Mouse (Mus musculus) midbrain, embryonic 13.5 days (tissue): ENCODE results near the gene Bco1. TPM values are rescaled to one million over a fixed set of nuclear protein-coding genes. Genes with fewer than 3 reads are reported as not detected.

ENCODE experiments used
- ATAC-seq: fragments of 200-750 bp; cut with Nextera tagmentation; 2 replicates; pipeline ENCODE4 v1.8.0; 2017; ENCODE audit warnings: mild to moderate bottlenecking, moderate TSS enrichment, moderate library complexity
- H3K27ac ChIP-seq: fragments of 300-500 bp; sonication (generic); 2 replicates; pipeline ENCODE4 v1.5.1; 2015; ENCODE audit warnings: inconsistent platforms, mild to moderate bottlenecking, moderate library complexity
- H3K27me3 ChIP-seq: fragments of 300-500 bp; sonication (generic); 2 replicates; pipeline ENCODE4 v1.6.1; 2015; ENCODE audit warnings: mild to moderate bottlenecking, inconsistent platforms
- H3K36me3 ChIP-seq: fragments of 300-500 bp; sonication (generic); 2 replicates; pipeline ENCODE4 v1.6.1; 2015; ENCODE audit warnings: mild to moderate bottlenecking, inconsistent platforms
- H3K4me1 ChIP-seq: fragments of 300-500 bp; sonication (generic); replicated peaks from 2 replicates; pipeline ENCODE4 v1.6.1; 2015; ENCODE audit warnings: inconsistent platforms
- H3K4me2 ChIP-seq: fragments of 300-500 bp; sonication (generic); replicated peaks from 2 replicates; pipeline ENCODE4 v1.6.1; 2015; ENCODE audit warnings: moderate library complexity, mild to moderate bottlenecking, inconsistent platforms
- H3K4me3 ChIP-seq: fragments of 300-500 bp; sonication (generic); replicated peaks from 2 replicates; pipeline ENCODE4 v1.5.1; 2015; ENCODE audit warnings: mild to moderate bottlenecking, inconsistent platforms
- H3K9ac ChIP-seq: fragments of 300-500 bp; sonication (generic); replicated peaks from 2 replicates; pipeline ENCODE4 v1.6.1; 2015; ENCODE audit warnings: mild to moderate bottlenecking, inconsistent platforms
- H3K9me3 ChIP-seq: fragments of 300-500 bp; sonication (generic); 2 replicates; pipeline ENCODE4 v1.6.1; 2016; ENCODE audit warnings: mild to moderate bottlenecking, inconsistent platforms
- WGBS: fragments of 180-500 bp; shearing (Covaris S2); methylation state at CpG from one replicate; pipeline ENCODE4 v1.1.7; 2015; 5-methylcytosine and 5-hydroxymethylcytosine counted together
- polyA plus RNA-seq: library from polyadenylated mRNA; unstranded; fragments of >200 nt; fragmentation: Nextera tagmentation; extraction: Ambion mirVana; gene quantifications from 2 replicates; pipeline ENCODE4 v1.2.1, GENCODE M21; 2015

Gene Bco1
- polyA plus RNA-seq, 1 experiment from 2014 or later = 0.13 TPM

DNA sequence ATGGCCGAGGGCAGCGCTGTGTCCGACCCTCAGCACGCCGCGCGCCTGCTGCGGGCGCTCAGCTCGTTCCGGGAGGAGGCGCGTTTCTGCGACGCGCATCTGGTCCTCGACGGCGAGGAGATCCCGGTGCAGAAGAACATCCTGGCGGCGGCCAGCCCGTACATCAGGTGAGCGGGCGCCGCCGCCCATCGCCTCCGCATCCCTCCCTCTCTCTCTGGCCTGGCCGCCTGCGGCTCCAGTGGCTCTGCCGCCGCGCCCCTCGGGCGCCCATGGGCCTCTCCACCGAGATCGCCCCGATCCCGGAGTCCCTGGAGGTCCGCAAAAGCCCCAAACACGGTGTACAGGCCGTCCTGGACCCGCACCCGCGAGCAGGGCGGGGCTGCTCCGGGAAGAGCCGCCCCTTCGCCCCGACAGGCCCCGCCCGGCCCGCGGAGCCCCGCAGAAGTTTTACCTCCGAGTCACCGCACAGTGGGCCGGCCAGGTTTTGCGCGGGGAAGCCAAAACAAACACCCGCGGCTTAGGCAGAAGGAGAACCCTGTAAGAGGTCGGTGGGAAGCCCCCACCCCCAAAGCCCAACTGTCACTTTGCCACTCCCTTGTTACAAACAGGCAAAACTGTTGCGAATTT lies 62.6 kb downstream of the Bco1 start, which contains the start of gene Gan:
TSS of gene Gan (plus strand) at position 1 of the 627 bp plus-strand sequence.
- H3K4me2 ChIP-seq = peak within 1 kb of the TSS; percentile 80
- no peaks in the 10 kb centered on the region for H3K36me3 ChIP-seq
- peak within 1 kb of the TSS; percentile 92 for H3K4me3 ChIP-seq
- H3K9ac ChIP-seq = peak within 1 kb of the TSS; percentile 86
- WGBS = 1% methylated on average over 54 of the region's 65 CpGs
- H3K27ac ChIP-seq = peak within 1 kb of the TSS; percentile 84
- ATAC-seq = peak; percentile 77; the same call in 1 of the 2 replicates
- peaks cover 42% of the 10 kb centered on the region for H3K4me1 ChIP-seq
- no peaks in the 10 kb centered on the region for H3K9me3 ChIP-seq
- H3K27me3 ChIP-seq = no peaks in the 10 kb centered on the region

DNA sequence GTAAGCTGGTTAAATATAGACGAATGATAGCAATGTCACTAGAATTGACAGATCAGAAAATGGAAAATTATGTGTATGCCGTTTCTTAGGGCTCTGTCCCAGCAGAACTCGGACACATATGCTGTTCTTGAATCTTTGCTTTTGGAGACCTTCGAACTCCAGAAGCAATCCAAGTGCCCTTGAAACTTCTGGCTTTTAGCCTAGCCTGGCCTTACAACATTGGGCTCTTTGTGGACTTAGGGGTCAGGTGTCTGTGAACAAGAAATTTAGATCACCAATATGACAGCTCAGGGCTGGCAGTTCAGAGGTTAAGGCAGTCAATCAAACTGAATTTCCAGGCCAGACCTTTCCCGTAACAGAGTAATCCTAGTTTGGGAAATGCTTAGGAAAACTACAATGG lies 63.4 kb downstream of the Bco1 start:
- no peak for ATAC-seq
- Histone ChIP-seq H3K9me3 (no peaks in the 10 kb centered on the region), H3K9ac (peak overlapping the region; percentile 86), H3K4me3 (peak overlapping the region; percentile 92), H3K27me3 (no peaks in the 10 kb centered on the region), H3K27ac (no peak overlapping the region), H3K4me1 (peaks cover 42% of the 10 kb centered on the region), H3K4me2 (peak overlapping the region; percentile 76), H3K36me3 (no peaks in the 10 kb centered on the region)
- WGBS = 70% methylated on average over 5 of the region's 5 CpGs

DNA sequence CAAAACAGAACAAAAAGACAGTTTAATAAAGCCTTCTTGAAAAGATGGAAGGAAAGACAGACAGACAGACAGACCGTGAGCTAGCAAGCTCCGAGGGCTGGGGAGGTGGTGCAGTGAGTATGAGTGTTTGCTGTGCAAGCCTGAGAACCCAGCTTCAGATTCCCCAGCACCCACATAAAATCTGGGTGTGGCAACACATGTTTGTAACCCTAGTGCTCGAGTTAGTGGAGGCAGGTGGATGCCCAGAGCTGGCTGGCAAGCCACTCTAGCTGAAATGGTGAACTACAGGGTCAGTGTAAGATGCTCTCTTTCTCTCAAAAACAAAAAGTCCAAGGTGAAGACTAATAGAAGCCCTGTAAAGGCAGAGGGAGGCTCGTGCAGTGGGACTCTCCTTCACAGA lies 69.3 kb downstream of the Bco1 start:
- Histone ChIP-seq H3K4me1 (peaks cover 3% of the 10 kb centered on the region), H3K4me3 (no peak overlapping the region), H3K27me3 (no peaks in the 10 kb centered on the region), H3K9me3 (no peaks in the 10 kb centered on the region), H3K4me2 (no peak overlapping the region), H3K36me3 (no peaks in the 10 kb centered on the region), H3K27ac (no peak overlapping the region), H3K9ac (no peak overlapping the region)
- no peak for ATAC-seq
- WGBS = 95% methylated on average over 4 of the region's 4 CpGs

DNA sequence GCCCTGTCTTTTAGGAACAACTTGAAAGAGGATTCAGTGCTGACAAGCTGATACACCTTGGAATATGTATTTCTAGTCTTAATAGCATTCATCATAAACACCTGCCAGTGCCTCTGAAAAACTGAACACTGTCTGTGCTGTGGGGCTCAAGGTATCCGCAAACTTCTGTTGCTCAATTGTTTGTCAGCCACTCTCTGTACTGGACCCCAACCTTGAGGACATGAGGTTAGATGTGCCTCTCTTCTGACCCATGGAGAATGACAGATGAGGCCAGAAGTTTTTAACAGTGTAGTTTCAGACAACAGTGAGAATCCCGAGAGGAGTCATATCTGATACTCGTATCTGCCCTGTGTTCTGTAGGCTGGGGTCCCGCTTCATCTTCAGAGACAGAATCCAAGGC lies 69.9 kb downstream of the Bco1 start:
- Histone ChIP-seq H3K4me2 (no peak overlapping the region), H3K9ac (no peak overlapping the region), H3K9me3 (no peaks in the 10 kb centered on the region), H3K27ac (no peak overlapping the region), H3K4me1 (no peaks in the 10 kb centered on the region), H3K36me3 (no peaks in the 10 kb centered on the region), H3K27me3 (no peaks in the 10 kb centered on the region), H3K4me3 (no peak overlapping the region)
- WGBS = 95% methylated on average over 4 of the region's 4 CpGs
- ATAC-seq = no peak

DNA sequence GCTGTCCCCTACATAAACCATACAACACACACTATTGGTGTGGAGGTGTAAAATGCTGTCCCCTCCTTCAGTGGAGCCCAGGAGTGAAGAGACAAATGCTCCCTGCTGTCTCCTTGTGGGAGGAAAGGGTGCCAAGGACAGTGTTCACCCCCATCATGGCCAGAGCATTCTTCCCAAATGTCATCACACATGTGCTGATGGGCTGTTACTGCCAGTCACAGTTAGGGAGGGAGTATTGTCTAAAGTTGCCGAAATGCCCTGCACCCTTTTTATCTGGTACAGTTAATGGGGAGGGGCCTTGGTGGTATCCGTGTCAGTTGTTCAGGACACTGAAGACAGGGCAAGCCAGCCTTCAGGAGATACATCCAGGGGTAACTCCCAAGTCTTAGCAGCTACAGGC lies 70.9 kb downstream of the Bco1 start:
- Histone ChIP-seq H3K9ac (no peak overlapping the region), H3K4me3 (no peak overlapping the region), H3K4me1 (no peaks in the 10 kb centered on the region), H3K27me3 (no peaks in the 10 kb centered on the region), H3K36me3 (no peaks in the 10 kb centered on the region), H3K27ac (no peak overlapping the region), H3K9me3 (no peaks in the 10 kb centered on the region), H3K4me2 (no peak overlapping the region)
- WGBS = 93% methylated on average over 2 of the region's 2 CpGs
- ATAC-seq = no peak

DNA sequence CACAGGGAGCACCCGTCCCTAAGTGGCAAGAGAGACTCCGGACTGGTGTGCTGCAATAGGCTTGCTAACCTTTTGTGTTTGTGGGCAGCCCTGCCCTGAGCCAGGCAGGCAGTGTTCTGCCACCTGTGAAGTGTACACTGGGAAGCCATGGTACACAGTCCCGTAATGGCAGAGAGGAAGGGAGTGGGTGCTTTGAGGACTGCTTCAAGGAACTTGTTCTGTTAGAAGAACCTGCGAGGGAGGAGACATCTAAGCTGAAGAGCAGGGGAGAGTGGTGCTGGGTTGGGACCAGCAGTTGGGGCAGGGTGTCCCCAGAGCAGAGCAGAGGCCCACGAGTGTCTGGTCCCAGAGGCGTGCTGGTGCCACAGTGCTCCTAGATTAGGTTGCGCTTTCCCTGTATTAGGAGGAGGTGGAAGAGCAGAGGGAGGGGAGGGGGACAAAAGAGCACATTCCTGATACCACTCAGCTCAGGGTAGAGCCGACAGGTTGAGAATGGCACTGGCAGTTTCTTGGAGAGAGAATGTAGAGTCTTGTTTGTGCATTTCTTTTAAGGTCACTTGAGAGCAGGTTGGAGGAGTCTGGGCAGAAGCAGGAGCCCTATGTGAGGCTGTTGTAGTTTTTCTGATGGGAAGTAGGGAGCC lies 71.7 kb downstream of the Bco1 start:
- Histone ChIP-seq H3K9ac (no peak overlapping the region), H3K4me3 (no peak overlapping the region), H3K36me3 (no peaks in the 10 kb centered on the region), H3K9me3 (no peaks in the 10 kb centered on the region), H3K4me2 (no peak overlapping the region), H3K27ac (no peak overlapping the region), H3K27me3 (no peaks in the 10 kb centered on the region), H3K4me1 (no peaks in the 10 kb centered on the region)
- no peak for ATAC-seq
- WGBS = 83% methylated on average over 8 of the region's 8 CpGs

DNA sequence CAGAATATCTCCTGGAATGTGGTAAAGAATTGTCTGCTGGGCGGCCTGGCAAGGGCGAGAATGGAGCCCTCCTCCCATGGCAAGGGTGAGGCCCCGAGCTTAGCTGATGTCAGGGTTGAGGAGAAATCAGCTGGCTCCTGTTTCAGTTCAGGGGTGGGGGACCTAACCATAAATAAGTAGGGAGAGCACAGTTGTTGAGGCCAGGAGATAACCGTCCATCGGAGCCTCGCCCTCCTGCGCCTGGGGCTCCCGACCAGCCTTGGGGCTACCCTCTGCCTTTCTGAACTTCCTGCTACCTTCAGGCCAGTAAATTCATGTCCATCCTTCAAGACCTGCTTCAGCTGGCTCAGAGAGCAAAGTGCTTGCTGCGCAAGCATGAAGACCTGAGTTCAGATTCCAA lies 72.7 kb downstream of the Bco1 start:
- Histone ChIP-seq H3K4me2 (no peak overlapping the region), H3K4me1 (0 out of 2 replicates have a peak, but pooled peaks cover 4% of the 10 kb centered on the region), H3K27ac (no peak overlapping the region), H3K9me3 (no peaks in the 10 kb centered on the region), H3K9ac (no peak overlapping the region), H3K4me3 (no peak overlapping the region), H3K27me3 (no peaks in the 10 kb centered on the region), H3K36me3 (no peaks in the 10 kb centered on the region)
- ATAC-seq = no peak
- 95% methylated on average over 9 of the region's 9 CpGs for WGBS

DNA sequence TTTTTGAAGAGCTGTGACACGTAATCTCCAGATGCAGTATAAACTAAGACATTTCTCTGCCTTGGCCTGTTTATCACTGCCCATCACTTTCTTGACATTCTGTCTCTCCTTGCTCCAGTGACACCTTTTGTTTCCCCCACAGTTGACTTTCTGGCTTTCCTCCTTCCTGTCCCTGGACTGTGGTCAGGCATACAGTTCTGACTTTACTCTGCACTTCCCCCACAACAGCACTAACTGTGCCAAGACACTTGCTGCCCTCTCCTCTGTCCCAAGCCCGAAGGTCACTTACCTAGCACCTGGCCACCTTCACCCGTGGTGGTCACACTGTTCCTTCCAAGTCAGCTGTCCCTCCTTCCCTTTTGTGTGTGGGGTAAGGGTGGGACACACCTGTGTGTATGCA lies 76.2 kb downstream of the Bco1 start:
- no peak overlapping the region for H3K9ac ChIP-seq
- no peak overlapping the region for H3K4me3 ChIP-seq
- no peaks in the 10 kb centered on the region for H3K27me3 ChIP-seq
- H3K36me3 ChIP-seq = peaks cover 10% of the 10 kb centered on the region; the same call in 1 of the 2 replicates
- H3K4me2 ChIP-seq = no peak overlapping the region
- H3K9me3 ChIP-seq = no peaks in the 10 kb centered on the region
- no peak overlapping the region for H3K27ac ChIP-seq
- no peak for ATAC-seq
- 89% methylated on average over 3 of the region's 3 CpGs for WGBS
- H3K4me1 ChIP-seq = 0 out of 2 replicates have a peak, but pooled peaks cover 4% of the 10 kb centered on the region

DNA sequence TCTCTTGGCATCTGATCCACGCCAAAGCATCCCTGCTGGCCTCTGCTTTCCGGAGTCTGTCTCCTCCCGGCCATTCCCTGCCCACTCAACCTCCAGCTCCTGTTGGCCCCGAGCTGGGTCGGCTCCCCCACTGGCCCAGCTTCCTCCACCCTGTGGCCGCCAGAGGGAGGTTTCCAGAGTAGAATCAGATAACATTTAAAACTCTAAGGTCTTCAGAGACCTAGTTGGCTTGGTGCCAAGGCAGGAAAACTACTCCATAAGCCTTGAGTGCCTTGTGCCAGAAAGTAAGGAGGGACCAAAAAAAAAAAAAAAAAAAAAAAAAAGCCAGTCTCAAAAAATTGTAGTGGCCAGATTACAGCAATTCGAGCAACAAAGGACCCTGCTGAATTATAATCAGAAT lies 77.2 kb downstream of the Bco1 start:
- Histone ChIP-seq H3K4me2 (no peak overlapping the region), H3K27me3 (no peaks in the 10 kb centered on the region), H3K27ac (no peak overlapping the region), H3K9me3 (no peaks in the 10 kb centered on the region), H3K4me1 (0 out of 2 replicates have a peak, but pooled peaks cover 4% of the 10 kb centered on the region), H3K9ac (no peak overlapping the region), H3K36me3 (peaks cover 10% of the 10 kb centered on the region; the same call in 1 of the 2 replicates), H3K4me3 (no peak overlapping the region)
- ATAC-seq = no peak
- WGBS = 56% methylated on average over 7 of the region's 7 CpGs

DNA sequence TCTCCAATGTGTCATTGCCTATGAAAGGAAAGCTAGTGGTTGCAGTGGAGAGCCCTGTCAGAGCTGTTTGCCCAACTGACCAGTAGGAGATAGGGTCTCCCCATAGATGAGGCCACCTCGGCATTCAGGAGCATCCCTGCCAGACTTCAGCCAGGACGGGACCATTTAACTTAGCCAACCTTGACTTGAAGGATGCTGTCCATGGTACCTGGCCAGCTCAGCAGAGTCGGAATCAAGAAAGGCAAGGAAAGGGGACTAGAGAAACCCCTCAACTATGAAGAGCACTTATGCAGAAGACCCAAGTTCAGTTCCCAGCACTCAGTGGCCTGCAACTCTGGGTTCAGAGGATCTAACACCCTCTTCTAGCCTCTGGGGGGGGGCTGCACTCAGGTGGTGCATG lies 78.0 kb downstream of the Bco1 start:
- no peaks in the 10 kb centered on the region for H3K9me3 ChIP-seq
- no peaks in the 10 kb centered on the region for H3K27me3 ChIP-seq
- no peak for ATAC-seq
- no peak overlapping the region for H3K4me3 ChIP-seq
- H3K36me3 ChIP-seq = peaks cover 10% of the 10 kb centered on the region; the same call in 1 of the 2 replicates
- H3K4me2 ChIP-seq = no peak overlapping the region
- WGBS = 93% methylated on average over 3 of the region's 3 CpGs
- 0 out of 2 replicates have a peak, but pooled peaks cover 4% of the 10 kb centered on the region for H3K4me1 ChIP-seq
- no peak overlapping the region for H3K9ac ChIP-seq
- no peak overlapping the region for H3K27ac ChIP-seq

DNA sequence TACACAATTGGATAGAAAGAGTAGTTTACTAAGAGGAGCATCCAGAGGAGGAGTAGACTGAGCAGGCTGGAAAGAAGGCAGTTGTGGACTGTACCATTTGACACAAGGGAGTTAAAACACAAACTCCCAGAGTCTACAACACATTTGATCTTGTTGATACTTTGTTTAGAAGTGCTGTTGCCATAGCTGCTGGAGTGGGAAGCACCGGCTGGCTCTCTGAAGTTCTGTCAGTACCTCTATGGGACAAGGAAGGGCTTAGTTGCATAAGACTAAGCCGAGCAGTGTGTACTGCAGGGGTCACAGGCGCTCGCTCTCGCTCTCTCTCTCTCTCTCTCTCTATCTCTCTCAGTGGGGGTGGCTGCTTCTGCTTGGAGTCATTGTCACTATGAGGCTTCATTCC lies 78.9 kb downstream of the Bco1 start:
- no peaks in the 10 kb centered on the region for H3K27me3 ChIP-seq
- no peak for ATAC-seq
- H3K4me3 ChIP-seq = no peak overlapping the region
- H3K9ac ChIP-seq = no peak overlapping the region
- 0 out of 2 replicates have a peak, but pooled peaks cover 4% of the 10 kb centered on the region for H3K4me1 ChIP-seq
- 82% methylated on average over 5 of the region's 5 CpGs for WGBS
- H3K9me3 ChIP-seq = no peaks in the 10 kb centered on the region
- no peak overlapping the region for H3K4me2 ChIP-seq
- no peak overlapping the region for H3K27ac ChIP-seq
- peaks cover 10% of the 10 kb centered on the region; the same call in 1 of the 2 replicates for H3K36me3 ChIP-seq

DNA sequence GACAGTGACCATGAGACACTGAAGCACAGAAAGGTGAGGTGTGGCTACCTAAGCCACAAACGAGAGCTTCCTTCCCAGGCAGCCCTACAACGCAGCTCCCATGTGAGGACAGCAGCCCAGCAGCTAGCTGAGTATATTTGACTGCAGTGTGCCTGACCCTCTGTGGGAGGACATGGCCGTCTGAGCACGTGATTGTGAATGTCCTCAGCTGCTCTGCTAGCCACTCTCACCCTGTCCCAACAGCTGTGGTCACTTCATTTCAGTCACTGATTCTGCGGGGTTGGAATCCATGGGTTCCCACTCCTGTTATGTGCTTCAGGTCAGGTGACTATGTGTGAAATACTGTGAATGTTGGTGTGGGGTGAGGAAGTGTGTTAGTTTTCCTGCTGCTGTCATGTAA lies 80.7 kb downstream of the Bco1 start:
- 91% methylated on average over 5 of the region's 5 CpGs for WGBS
- no peak for ATAC-seq
- H3K36me3 ChIP-seq = peaks cover 10% of the 10 kb centered on the region; the same call in 1 of the 2 replicates
- H3K9me3 ChIP-seq = no peaks in the 10 kb centered on the region
- no peak overlapping the region for H3K4me2 ChIP-seq
- H3K27me3 ChIP-seq = no peaks in the 10 kb centered on the region
- 0 out of 2 replicates have a peak, but pooled peaks cover 4% of the 10 kb centered on the region for H3K4me1 ChIP-seq
- no peak overlapping the region for H3K4me3 ChIP-seq
- H3K9ac ChIP-seq = no peak overlapping the region
- H3K27ac ChIP-seq = no peak overlapping the region
